Mouse (Mus musculus): ENCODE results near the gene Pex5.

GRCm38 (mm10) chr6:124407180-124407579 lies 7.7 kb downstream of the Pex5 start:
- TF ChIP-seq CTCF (IDR thresholded peaks at IDR 0.05; ENCODE audit: low read depth) = no peak
- no peak for TF ChIP-seq EP300 (IDR thresholded peaks at IDR 0.05; ENCODE audit: low read depth)

Measured in liver, postnatal 0 days (tissue).